ENCODE assay signal across 21 mouse cellular contexts in the genomic region with DNA sequence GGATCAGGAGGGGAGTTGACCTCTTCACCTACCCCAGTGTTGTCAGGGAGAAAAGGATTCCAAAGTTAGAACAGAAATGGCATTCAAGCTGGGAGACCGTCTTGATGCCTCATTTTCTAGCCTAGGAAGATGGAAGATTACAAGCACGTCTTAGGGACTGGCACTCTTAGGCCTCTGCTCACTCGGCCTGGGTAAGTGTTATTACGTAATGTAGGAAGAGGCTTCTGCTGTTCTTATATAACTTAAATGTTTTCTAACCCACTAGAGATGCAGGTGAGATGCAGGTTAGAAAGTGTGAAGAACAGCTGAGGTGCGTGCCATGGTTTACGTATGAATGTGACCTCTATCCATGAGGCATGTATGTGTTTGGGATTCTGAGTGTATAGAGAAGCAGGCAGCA. TPM values are rescaled to one million over a fixed set of nuclear protein-coding genes. Genes with fewer than 3 reads are reported as not detected.
"Had no signal": no experiment of that assay in that cellular context is flagged by ENCODE, and none has a peak within 500 bp of the region (broad histone marks: within the 10 kb centered on the region; RNA-seq: fewer than 3 reads in every experiment).

No protein-coding gene starts in this region.

- H3K9me3 ChIP-seq: liver, embryonic 12.5 days; midbrain, embryonic 10.5 days; midbrain, embryonic 12.5 days; neural tube, embryonic 13.5 days; neural tube, embryonic 15.5 days had no signal

- H3K4me2 ChIP-seq: liver, embryonic 12.5 days; lung, embryonic 14.5 days; midbrain, embryonic 12.5 days; neural tube, embryonic 13.5 days; neural tube, embryonic 15.5 days had no signal

- H3K4me1 ChIP-seq: liver, embryonic 12.5 days; midbrain, embryonic 10.5 days; midbrain, embryonic 12.5 days; neural tube, embryonic 13.5 days; neural tube, embryonic 15.5 days had no signal

- H3K27ac ChIP-seq: liver, embryonic 12.5 days; liver, embryonic 14.5 days; midbrain, embryonic 10.5 days; midbrain, embryonic 12.5 days; neural tube, embryonic 13.5 days; neural tube, embryonic 15.5 days had no signal

- H3K4me3 ChIP-seq: liver, embryonic 12.5 days; midbrain, embryonic 10.5 days; midbrain, embryonic 12.5 days; myocyte; neural tube, embryonic 13.5 days; neural tube, embryonic 15.5 days had no signal

- DNase-seq: lung, embryonic 14.5 days; midbrain, embryonic 14.5 days; retina, postnatal 1 day; right cerebral cortex, adult 18-20 months; right cerebral cortex, postnatal 25 days; right cerebral cortex, postnatal 4 days; spleen, adult 18-20 months; thymus, adult 18-20 months; thymus, postnatal 14 days; thymus, postnatal 36 days had no signal

- H3K27me3 ChIP-seq: liver, embryonic 12.5 days; midbrain, embryonic 12.5 days; neural tube, embryonic 13.5 days; neural tube, embryonic 15.5 days had no signal

- ATAC-seq: liver, embryonic 12.5 days; midbrain, embryonic 16.5 days had no signal

- H3K9ac ChIP-seq: liver, embryonic 12.5 days; liver, embryonic 14.5 days; lung, embryonic 14.5 days; midbrain, embryonic 12.5 days; neural tube, embryonic 13.5 days; neural tube, embryonic 15.5 days had no signal

RNA-seq across cellular contexts. Expression of gene Gpr176, which starts 55.1 kb away (rescaled TPM):
- total RNA-seq: liver, adult 2 months; megakaryocyte, adult 5-6 weeks; megakaryocyte-erythroid progenitor cell, adult 5-6 weeks had no signal
- polyA plus RNA-seq: liver, adult 2 months had no signal
